Mouse (Mus musculus) thymus, postnatal 25 days (tissue): ENCODE measurements around the gene Nop9.

Experiments
- DNase-seq: peaks from one replicate; pipeline ENCODE4 v3.0.0; 2022

Gene Nop9

GRCm38 (mm10) chr14:55777806-55778205 is 32.3 kb downstream of the Nop9 start:
- no peak for DNase-seq

GRCm38 (mm10) chr14:55778686-55779085 is 33.2 kb downstream of the Nop9 start:
- DNase-seq = no peak

GRCm38 (mm10) chr14:55779656-55780055 is 34.2 kb downstream of the Nop9 start:
- no peak for DNase-seq

GRCm38 (mm10) chr14:55780736-55781135 is 35.2 kb downstream of the Nop9 start:
- no peak for DNase-seq

GRCm38 (mm10) chr14:55781310-55781709 is 35.8 kb downstream of the Nop9 start:
- peak; percentile 55 for DNase-seq

- no peak for DNase-seq
Observed at GRCm38 (mm10) chr14:55782361-55782960, 37.0 kb downstream of the Nop9 start.

GRCm38 (mm10) chr14:55783171-55783957 is 37.9 kb downstream of the Nop9 start:
- DNase-seq = peak; percentile 0

GRCm38 (mm10) chr14:55783958-55784235 is 38.4 kb downstream of the Nop9 start, which contains the start of gene Adcy4:
Gene Adcy4 (minus strand): TSS chr14:55784095.
- no peak for DNase-seq

- DNase-seq = peak; percentile 26
Observed at GRCm38 (mm10) chr14:55785195-55785594, 39.7 kb downstream of the Nop9 start.

GRCm38 (mm10) chr14:55787731-55788130 is 42.2 kb downstream of the Nop9 start:
- DNase-seq = peak; percentile 14

GRCm38 (mm10) chr14:55788256-55789050 is 43.0 kb downstream of the Nop9 start, which contains the start of gene Ripk3:
Gene Ripk3 (minus strand): TSS chr14:55788865.
- peak; percentile 78 for DNase-seq

GRCm38 (mm10) chr14:55793461-55793860 is 48.0 kb downstream of the Nop9 start:
- no peak for DNase-seq

- peak; percentile 0 for DNase-seq
Observed at GRCm38 (mm10) chr14:55793946-55794345, 48.5 kb downstream of the Nop9 start.

- DNase-seq = peak; percentile 0
Observed at GRCm38 (mm10) chr14:55795380-55796163, 50.1 kb downstream of the Nop9 start.
